Mouse (Mus musculus) thymus, adult 2 months (tissue): ENCODE measurements at regions not wholly inside any gene's neighbourhood (a gene's known extent, or its start where the extent isn't known, plus 50 kb on each side); places are given as distances from the start of the nearest gene placed in this dataset.

ENCODE experiments used
- DNase-seq: peaks from one replicate; pipeline ENCODE4 v3.0.0; 2021
- H3K27ac ChIP-seq: fragments of 200-500 bp; 2 replicates; pipeline ENCODE4 v1.5.1; 2012; ENCODE audit warnings: low read length, control low read depth; ENCODE audit not compliant: control insufficient read depth, insufficient read depth
- H3K27me3 ChIP-seq: fragments of 200-500 bp; 2 replicates; pipeline ENCODE4 v1.6.1; 2012; ENCODE audit warnings: mild to moderate bottlenecking, low read length, moderate library complexity, mixed read lengths; ENCODE audit not compliant: control insufficient read depth, insufficient read depth
- H3K36me3 ChIP-seq: fragments of 200-500 bp; 2 replicates; pipeline ENCODE4 v1.6.1; 2012; ENCODE audit warnings: mild to moderate bottlenecking, low read length, moderate library complexity; ENCODE audit not compliant: control insufficient read depth, insufficient read depth
- H3K4me1 ChIP-seq: fragments of 200-500 bp; replicated peaks from 2 replicates; pipeline ENCODE4 v1.6.1; 2012; ENCODE audit warnings: low read length; ENCODE audit not compliant: control insufficient read depth, insufficient read depth
- H3K4me3 ChIP-seq: fragments of 200-500 bp; 2 replicates; pipeline ENCODE4 v1.5.1; 2012; ENCODE audit warnings: mild to moderate bottlenecking, low read length, control low read depth, moderate library complexity; ENCODE audit not compliant: control insufficient read depth, insufficient read depth
- CTCF ChIP-seq: fragments of 200-500 bp; IDR thresholded peaks from 2 replicates; pipeline ENCODE4 v1.5.1; 2012; ENCODE audit warnings: mild to moderate bottlenecking, control low read depth, low read length, moderate library complexity, borderline replicate concordance; ENCODE audit not compliant: control insufficient read depth, poor library complexity, insufficient read depth; ENCODE audit errors: extremely low read depth
- POLR2A ChIP-seq: fragments of 200-500 bp; IDR thresholded peaks from 2 replicates; pipeline ENCODE4 v1.6.1; 2012; ENCODE audit warnings: mild to moderate bottlenecking, low read length, control low read depth, moderate library complexity; ENCODE audit not compliant: control insufficient read depth, poor library complexity, insufficient read depth; ENCODE audit errors: extremely low read depth
- WGBS: fragments of 180-500 bp; shearing (Covaris S2); methylation state at CpG from one replicate; pipeline ENCODE4 v1.1.7; 2018; 5-methylcytosine and 5-hydroxymethylcytosine counted together

DNA sequence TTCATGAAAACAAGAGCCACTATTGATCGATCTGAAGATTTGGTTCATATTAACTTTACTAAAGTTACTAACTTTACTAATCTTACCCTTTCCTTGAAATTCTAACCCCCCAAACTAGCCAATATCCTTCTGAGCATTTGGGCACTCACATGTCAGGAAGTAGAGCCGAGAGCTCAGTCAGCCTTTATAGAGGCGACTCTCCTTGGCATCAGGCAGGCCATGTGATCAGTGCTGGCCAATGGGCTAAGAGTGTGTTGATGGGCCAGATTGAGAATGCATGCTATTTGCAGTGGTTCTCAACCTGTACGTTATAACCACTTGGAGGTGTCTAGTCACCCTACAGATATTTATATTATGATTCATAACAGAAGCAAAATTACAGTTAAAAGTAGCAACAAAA, 69.6 kb upstream of the Slc35b4 start:
- no peak for DNase-seq
- WGBS, result 80% methylated on average over 4 of the region's 4 CpGs
- Histone ChIP-seq H3K27me3 (no peaks in the 10 kb centered on the region), H3K36me3 (no peaks in the 10 kb centered on the region), H3K4me3 (no peak overlapping the region), H3K27ac (no peak overlapping the region), H3K4me1 (peaks cover 8% of the 10 kb centered on the region; the same call in 1 of the 2 replicates)
- TF ChIP-seq CTCF, result no peak

DNA sequence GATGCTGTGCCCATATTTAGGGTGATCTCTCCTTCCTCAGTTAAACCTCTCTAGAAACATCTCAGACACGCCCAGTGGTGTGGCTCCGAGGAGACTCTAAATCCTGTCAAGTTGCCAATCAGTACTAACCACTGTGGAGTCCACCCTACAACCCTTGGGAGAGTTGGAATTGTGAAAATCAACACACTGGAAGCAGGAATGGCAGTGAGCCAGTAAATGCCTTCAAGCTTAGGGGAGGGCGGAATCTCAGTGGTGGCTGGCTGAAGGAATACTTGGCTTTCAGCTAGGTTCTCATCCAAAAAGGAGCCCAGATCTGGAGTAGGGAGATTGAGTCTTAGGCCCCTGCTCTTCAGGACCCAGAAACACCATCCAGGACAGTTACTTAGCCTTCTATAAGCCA, 66.1 kb upstream of the Slc35b4 start:
- Histone ChIP-seq H3K27ac (no peak overlapping the region), H3K4me1 (peaks cover 8% of the 10 kb centered on the region; the same call in 1 of the 2 replicates), H3K36me3 (no peaks in the 10 kb centered on the region), H3K27me3 (no peaks in the 10 kb centered on the region), H3K4me3 (no peak overlapping the region)
- 98% methylated on average over 3 of the region's 3 CpGs for WGBS
- no peak for DNase-seq
- TF ChIP-seq POLR2A (no peak), CTCF (no peak)

DNA sequence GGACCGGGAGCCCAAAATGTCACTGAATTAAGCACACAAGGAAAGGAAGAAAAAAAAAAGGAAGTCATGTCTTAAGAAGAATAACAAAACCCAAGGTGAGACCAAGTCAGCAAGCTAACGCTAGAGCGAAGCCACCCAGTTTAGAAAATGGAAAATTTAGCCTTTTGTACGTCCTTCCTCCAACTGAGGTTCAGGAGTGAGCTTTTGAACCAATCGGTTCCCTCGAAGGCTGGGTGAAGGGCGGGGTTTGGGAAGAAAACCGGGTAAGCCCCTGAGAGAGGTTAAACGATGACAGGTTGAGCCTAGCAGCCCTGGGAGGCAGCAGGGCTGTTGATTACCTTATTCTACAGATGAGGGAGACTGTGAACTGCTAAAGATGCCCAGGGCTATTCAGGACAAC, 65.6 kb upstream of the Slc35b4 start:
- DNase-seq, result peak; percentile 28
- Histone ChIP-seq H3K36me3 (no peaks in the 10 kb centered on the region), H3K4me3 (no peak overlapping the region), H3K27me3 (no peaks in the 10 kb centered on the region), H3K4me1 (peaks cover 8% of the 10 kb centered on the region; the same call in 1 of the 2 replicates), H3K27ac (no peak overlapping the region)
- WGBS, result 21% methylated on average over 9 of the region's 9 CpGs
- TF ChIP-seq CTCF (no peak), POLR2A (no peak)

DNA sequence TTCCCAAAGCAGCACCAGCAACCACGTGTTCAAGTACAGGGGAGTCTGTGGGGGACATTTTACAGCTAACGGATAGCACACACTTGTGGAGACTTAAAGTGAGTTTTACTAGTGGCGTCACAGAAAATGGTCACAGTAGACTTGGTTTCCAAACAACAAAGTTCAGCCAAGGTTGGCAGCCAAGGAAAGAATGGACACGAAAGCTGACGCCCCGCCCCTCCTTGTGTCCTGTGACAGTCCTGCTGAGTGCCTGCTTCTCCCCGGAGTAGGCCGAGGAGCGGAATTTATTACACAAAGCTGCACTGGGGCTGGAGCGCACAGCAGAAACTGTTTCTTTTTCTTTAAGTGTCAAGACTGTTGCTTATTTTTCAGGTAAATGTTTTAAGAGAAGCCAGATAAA, 58.2 kb upstream of the Slc35b4 start:
- Histone ChIP-seq H3K4me1 (no peaks in the 10 kb centered on the region), H3K4me3 (no peak overlapping the region), H3K27ac (no peak overlapping the region), H3K36me3 (no peaks in the 10 kb centered on the region), H3K27me3 (no peaks in the 10 kb centered on the region)
- WGBS, result 95% methylated on average over 10 of the region's 10 CpGs
- DNase-seq, result no peak
- TF ChIP-seq POLR2A, result no peak
- TF ChIP-seq CTCF, result no peak

DNA sequence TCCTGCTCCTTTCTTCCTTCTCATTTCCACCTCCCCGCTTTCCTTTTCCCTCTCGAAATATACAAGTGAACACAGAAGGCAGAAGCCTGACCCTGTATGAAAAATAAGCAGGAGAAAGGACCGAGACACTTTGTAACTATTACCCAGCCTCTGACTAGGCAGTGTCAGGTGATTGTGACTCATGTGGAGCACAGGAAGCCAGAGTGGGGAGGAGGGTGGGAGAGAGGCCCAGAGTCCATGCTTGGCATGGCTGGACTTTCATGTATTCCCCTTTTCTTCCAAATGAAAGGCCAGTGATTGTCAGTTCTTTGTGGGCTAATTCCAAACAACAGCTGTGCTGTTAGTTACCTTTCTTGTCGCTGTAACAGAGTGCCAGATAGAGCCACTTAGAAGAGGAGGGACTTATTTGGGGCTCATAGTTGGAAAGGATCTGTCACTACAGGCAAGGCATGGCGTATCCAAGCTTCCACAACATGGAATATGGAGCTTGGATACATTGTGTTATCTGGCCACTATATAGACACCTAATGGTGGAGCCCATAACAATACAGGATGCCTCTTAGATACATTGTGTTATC, 57.6 kb upstream of the Slc35b4 start:
- H3K4me1 ChIP-seq, result no peaks in the 10 kb centered on the region
- TF ChIP-seq POLR2A (no peak), CTCF (no peak)
- no peak overlapping the region for H3K27ac ChIP-seq
- WGBS, result 88% methylated on average over 5 of the region's 5 CpGs
- no peaks in the 10 kb centered on the region for H3K36me3 ChIP-seq
- DNase-seq, result no peak
- no peak overlapping the region for H3K4me3 ChIP-seq
- H3K27me3 ChIP-seq, result no peaks in the 10 kb centered on the region

DNA sequence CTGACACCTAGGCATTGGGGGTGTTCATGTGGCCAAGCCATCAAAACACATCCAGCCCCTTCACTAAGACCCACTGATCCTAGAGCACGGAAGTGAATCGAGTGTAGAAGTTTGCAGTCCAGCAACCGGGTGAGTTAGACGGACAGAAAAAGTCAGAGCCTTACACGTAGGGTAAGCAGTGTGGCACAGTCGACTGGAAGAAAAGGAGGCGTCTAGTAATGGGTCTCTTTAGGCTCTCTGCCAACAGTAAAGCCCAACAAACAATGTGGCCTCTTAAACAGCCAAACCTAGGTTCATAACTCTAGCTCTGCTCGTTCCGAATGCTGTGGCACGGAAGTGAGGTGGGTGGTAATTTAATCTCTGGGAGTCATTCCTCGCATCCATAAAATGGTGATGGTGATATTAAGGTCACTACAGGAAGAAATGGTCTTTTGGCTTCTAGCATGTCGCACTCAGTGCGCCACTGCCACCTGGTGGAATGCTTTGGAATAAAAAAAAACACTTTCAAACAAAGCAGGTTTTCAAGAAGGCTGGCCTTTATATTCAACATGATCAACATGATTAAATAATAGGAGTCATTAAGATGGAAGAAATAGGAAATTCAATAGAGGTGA, 54.0 kb upstream of the Slc35b4 start:
- TF ChIP-seq POLR2A (no peak), CTCF (no peak)
- Histone ChIP-seq H3K36me3 (no peaks in the 10 kb centered on the region), H3K27me3 (no peaks in the 10 kb centered on the region), H3K4me3 (no peak overlapping the region), H3K4me1 (no peaks in the 10 kb centered on the region), H3K27ac (no peak overlapping the region)
- WGBS, result 43% methylated on average over 13 of the region's 13 CpGs
- DNase-seq, result peak; percentile 66

DNA sequence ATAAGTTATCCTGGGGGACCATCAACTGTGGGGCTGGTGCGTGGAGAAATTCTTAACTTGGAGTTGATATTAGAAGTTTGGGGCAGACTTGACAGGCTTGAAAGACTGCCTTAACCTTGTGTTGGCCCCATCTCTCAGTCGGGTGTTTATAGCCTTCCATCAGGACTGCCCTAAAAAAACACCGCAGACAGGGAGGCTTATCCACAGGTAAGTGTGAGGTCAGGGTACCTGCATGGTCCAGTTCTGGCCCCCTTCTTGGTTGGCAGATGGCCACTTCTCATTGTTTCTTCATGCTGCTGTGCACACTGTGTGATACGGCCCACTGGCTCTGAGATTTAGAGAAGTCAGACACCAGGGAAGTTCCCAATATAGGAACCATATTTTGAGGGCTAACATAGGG, 50.2 kb upstream of the Slc35b4 start:
- no peaks in the 10 kb centered on the region for H3K4me1 ChIP-seq
- no peaks in the 10 kb centered on the region for H3K36me3 ChIP-seq
- no peak for DNase-seq
- TF ChIP-seq CTCF, result no peak
- TF ChIP-seq POLR2A, result no peak
- no peak overlapping the region for H3K4me3 ChIP-seq
- H3K27me3 ChIP-seq, result no peaks in the 10 kb centered on the region
- H3K27ac ChIP-seq, result no peak overlapping the region
- WGBS, result 90% methylated on average over 4 of the region's 4 CpGs
